Mouse (Mus musculus): ENCODE measurements around the gene Slc24a5.

DNA sequence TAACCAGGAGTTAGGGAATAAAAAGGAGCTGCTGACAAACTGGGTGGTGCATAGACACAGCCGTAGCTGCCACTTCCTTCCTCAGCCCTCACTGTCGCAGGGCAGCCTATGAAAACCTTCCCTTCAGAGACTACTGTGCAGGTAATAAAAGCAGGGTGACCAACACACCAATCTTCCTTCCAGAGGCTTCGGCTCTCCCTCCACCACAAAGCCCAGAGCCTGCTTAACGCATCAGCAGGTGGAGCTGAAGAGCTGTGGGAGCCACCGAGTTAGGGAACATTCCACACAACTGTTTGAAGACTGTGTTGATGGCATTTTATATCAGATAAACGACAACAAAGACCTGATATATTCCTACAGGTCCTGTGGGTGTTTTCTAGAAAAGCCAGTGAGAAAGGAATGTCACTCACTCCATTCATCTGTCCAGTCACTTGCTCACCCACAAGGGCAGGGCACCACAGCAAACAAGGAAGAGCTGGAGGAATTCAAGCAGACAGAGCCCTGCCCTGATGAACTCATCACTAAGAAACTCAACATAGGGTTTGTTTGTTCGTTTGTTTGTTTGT lies 10.6 kb upstream of the Slc24a5 start:
- no peak for TF ChIP-seq CTCF (IDR thresholded peaks at IDR 0.05; ENCODE audit: borderline replicate concordance, control insufficient read depth, extremely low read depth, insufficient read depth, low read length, poor library complexity)
- no peak for TF ChIP-seq POLR2A (IDR thresholded peaks at IDR 0.05; ENCODE audit: control insufficient read depth, extremely low read depth, insufficient read depth, low read length, poor library complexity)

Data from thymus, adult 2 months (tissue).